Mouse (Mus musculus) brain, embryonic 14.5 days (tissue): ENCODE results near the gene Lyz2. TPM values are rescaled to one million over a fixed set of nuclear protein-coding genes. Genes with fewer than 3 reads are reported as not detected.
"Not testable (repeated sequence)": the region's sequence is repeated elsewhere in the genome, so short reads cannot be mapped to it uniquely, and the experiment has no call there.

Experiments used
- DNase-seq: peaks from one replicate; pipeline ENCODE4 v3.0.0-alpha.2; 2011; ENCODE audit warnings: low read depth
- CTCF ChIP-seq: fragments of 200-500 bp; IDR thresholded peaks from 2 replicates; pipeline ENCODE4 v1.5.1; 2012; ENCODE audit warnings: inconsistent platforms, mild to moderate bottlenecking, moderate library complexity, borderline replicate concordance; ENCODE audit not compliant: insufficient read depth, insufficient read length; ENCODE audit errors: extremely low read depth
- POLR2A ChIP-seq: fragments of 200-500 bp; IDR thresholded peaks from 2 replicates; pipeline ENCODE4 v1.6.1; 2012; ENCODE audit warnings: mild to moderate bottlenecking, inconsistent platforms, borderline replicate concordance; ENCODE audit not compliant: poor library complexity, insufficient read depth, insufficient read length, severe bottlenecking; ENCODE audit errors: extremely low read depth
- polyA plus RNA-seq: library from polyadenylated mRNA; depleted of rRNA; stranded (reverse); fragments of >200 nt; gene quantifications from 2 replicates; pipeline ENCODE4 v1.2.3, GENCODE M21; 2012; rRNA removed

Lyz2 gene
- polyA plus RNA-seq, 1 experiment: 13.5 TPM

- no peak for DNase-seq
- no peak for TF ChIP-seq POLR2A
- no peak for TF ChIP-seq CTCF
Measured at GRCm38 (mm10) chr10:117281381-117281920, 670 bp downstream of the Lyz2 start.

DNA sequence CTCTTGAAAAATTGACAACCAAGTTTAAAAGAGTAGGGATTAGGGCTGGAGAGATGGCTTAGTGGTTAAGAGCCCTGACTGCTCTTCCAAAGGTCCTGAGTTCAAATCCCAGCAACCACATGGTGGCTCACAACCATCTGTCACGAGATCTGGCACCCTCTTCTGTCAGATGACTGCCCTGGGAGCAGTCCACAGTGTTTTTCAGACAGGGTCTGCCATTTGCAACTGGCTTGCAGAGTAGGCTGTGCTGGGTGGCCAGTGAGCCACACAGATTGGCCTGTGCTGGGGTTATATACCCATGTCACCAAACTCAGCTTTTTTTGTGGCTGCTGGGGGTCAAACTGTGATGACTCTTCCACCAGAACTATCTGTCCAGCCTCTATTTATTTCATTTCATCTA, 2.1 kb downstream of the Lyz2 start:
- TF ChIP-seq CTCF (no peak), POLR2A (no peak)
- DNase-seq: no peak

GRCm38 (mm10) chr10:117278510-117278909, 3.6 kb downstream of the Lyz2 start:
- not testable (repeated sequence) for DNase-seq

DNA sequence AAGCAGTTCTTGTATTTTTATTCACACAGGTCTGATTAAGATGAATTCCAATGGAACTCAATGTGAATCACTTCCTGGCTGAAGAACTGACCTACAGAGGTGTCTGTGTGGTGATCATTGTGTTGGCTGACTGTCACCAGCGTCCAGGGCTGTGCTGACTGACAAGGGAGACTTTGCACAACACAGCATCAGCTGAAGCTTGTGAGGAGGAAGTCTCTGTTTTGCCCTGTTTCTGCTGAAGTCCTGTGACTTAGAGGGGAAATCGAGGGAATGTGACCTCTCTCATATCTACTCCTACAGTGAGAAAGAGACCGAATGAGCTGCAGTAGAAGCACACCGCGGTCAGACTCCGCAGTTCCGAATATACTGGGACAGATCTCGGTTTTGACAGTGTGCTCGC, 4.3 kb downstream of the Lyz2 start:
- not testable (repeated sequence) for DNase-seq

DNA sequence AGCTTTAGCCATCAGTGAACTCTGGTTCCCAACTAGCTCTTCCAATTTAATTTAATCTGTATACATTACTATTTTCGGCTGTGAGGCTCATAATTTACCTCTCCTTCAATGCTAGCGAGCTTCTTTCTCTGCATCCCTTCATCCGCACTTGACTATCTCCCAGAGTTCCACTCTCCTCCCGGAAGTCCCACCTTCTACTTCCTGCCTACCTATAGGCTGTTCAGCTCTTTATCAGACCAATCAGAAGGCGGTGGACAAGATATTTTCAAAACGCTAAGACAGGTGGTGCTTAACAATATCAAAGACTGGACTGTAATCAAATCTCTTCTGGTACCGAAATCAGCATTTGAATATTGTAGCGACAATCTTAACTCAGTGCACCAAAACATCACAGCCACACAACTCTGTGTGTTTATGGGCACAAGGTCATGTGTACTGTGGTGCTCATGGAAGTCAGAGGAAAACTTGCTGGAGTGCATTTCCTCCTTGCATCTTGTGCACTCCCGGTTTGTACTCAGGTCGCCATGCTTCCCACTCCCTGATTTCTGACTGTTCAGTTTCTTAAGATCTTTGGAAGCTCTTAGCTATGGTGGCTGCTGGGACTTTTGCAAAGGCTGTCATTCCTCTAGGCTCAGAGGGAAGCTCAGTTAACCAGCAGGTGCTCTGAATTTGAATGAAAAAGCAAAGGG, 6.3 kb downstream of the Lyz2 start:
- TF ChIP-seq POLR2A: no peak
- DNase-seq: no peak

DNA sequence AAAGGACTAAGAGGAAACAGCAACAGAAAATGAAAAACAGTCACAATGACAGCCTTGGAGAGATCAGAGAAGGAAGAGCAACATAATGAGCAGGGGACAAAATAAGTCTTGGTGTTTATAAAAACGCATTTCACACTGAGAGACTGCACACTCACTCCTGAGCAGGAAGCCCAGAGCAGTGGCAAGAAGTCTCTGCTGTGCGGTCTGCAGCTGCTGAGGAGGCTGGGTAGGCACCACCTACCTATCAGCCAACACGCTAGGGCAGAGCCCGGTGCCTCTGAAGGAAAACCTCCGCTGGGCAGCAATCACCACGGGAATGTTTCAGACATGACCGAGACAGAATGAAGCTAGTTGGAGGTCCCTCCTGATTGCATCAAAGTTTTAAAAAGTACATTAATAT, 7.5 kb downstream of the Lyz2 start:
- not testable (repeated sequence) for DNase-seq

- TF ChIP-seq CTCF (0 out of 2 replicates have a peak, but pooled peaks have one; percentile 14), POLR2A (no peak)
- DNase-seq: peak; percentile 17
Measured at GRCm38 (mm10) chr10:117272023-117272422, 10.1 kb downstream of the Lyz2 start.

DNA sequence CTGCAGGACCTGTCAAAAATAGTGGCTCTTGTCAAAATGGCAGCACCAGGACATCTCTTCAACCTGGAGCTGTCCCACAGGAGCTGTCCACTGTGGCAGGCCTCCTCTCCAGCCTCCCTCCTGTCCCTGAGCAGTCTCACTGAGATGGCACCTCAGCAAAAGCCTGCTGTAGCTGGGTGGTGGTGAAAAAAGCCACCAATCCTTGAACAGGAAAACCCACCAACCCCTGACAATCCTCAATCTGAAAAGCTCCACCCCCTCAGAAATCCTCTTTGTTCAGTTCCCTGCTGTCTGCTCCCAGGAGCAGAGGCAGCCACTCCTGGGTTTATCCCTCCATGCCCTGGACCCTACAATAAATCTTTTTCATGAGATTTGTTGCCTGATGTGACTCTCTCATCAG, 22.3 kb downstream of the Lyz2 start:
- TF ChIP-seq POLR2A (no peak), CTCF (no peak)
- DNase-seq: peak; percentile 55

GRCm38 (mm10) chr10:117238603-117239002, 43.5 kb downstream of the Lyz2 start, which contains the start of gene 9530003J23Rik:
9530003J23Rik (minus strand) TSS chr10:117238703.
- no peak for TF ChIP-seq POLR2A
- no peak for DNase-seq

DNA sequence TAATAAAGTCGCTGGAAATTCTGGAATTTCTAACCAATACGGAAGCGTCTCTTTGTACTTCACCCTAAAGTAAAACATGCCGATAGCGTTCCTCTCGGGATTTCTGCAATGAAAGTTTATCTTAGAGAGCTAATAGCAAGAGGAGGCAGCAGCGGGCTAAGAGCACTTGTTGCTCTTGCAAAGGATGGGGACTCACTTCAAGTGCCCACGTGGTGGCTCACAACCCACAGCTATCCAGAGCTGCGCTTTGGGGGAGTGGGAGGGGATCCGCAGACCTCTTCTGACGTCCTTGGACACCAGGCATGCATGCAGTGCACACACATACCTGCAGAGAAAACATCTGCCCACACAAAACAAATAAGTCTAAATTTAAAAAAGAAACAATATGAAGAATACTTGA, 46.3 kb downstream of the Lyz2 start:
- TF ChIP-seq CTCF (no peak), POLR2A (no peak)
- no peak for DNase-seq

GRCm38 (mm10) chr10:117234825-117235224, 47.3 kb downstream of the Lyz2 start:
- no peak for TF ChIP-seq POLR2A
- no peak for TF ChIP-seq CTCF
- no peak for DNase-seq

GRCm38 (mm10) chr10:117229826-117230225, 52.3 kb downstream of the Lyz2 start:
- TF ChIP-seq CTCF: no peak
- no peak for TF ChIP-seq POLR2A
- DNase-seq: peak; percentile 54

Other genes with a start within 250 kb of the Lyz2 start
- 0.11 TPM in 1 of 2 replicates, not detected in the other for gene Lrrc10, start 237.0 kb downstream of the Lyz2 start, polyA plus RNA-seq
- gene Cct2, start 218.5 kb downstream of the Lyz2 start, polyA plus RNA-seq: 262 and 287 TPM in 2 replicates
- gene Frs2, start 133.8 kb downstream of the Lyz2 start, polyA plus RNA-seq: 33.8 and 37.8 TPM in 2 replicates
- gene Yeats4, start 57.8 kb downstream of the Lyz2 start, polyA plus RNA-seq: 141 and 146 TPM in 2 replicates
- not detected in 2 replicates for gene 9530003J23Rik, start 43.6 kb downstream of the Lyz2 start, polyA plus RNA-seq
- 0.10 and 0.19 TPM in 2 replicates for gene Lyz1, start 10.5 kb upstream of the Lyz2 start, polyA plus RNA-seq
- 149 and 198 TPM in 2 replicates for gene Cpsf6, start 97.7 kb upstream of the Lyz2 start, polyA plus RNA-seq